Mouse (Mus musculus): ENCODE data around the gene Arl6ip4. TPM values are rescaled to one million over a fixed set of nuclear protein-coding genes. Genes with fewer than 3 reads are reported as not detected.

The Arl6ip4 gene
- total RNA-seq (2021) = 10 to 100 TPM; 47.9 to 52.7 TPM

GRCm38 (mm10) chr5:124115990-124116845 is at the start of gene Arl6ip4:
Gene Arl6ip4 (plus strand): TSS chr5:124116089.
- DNase-seq = peak; percentile 84 to 90
- intact Hi-C loops (cut with DNase I) = no loop called here

DNA sequence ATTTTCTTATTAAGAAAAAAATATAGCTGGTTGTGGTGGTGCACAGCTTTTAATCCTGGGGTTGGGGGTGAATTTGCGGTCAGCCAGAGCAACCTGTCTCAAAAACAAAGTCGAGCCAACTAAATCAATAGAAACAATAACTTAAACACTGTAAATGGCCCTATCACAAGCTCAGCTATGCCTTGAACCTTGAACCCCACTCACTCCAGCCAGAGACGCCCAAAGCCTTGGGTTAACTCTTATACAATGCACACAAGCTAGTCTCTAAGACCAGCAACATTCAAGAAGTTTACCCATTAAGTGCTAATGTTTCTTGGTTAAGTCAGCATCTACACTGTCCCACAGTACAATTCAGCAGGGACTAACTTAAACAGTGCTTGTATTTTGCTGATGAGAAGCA is 46.2 kb upstream of the Arl6ip4 start:
- no peak for DNase-seq
- intact Hi-C loops (cut with DNase I) = no loop called here

DNA sequence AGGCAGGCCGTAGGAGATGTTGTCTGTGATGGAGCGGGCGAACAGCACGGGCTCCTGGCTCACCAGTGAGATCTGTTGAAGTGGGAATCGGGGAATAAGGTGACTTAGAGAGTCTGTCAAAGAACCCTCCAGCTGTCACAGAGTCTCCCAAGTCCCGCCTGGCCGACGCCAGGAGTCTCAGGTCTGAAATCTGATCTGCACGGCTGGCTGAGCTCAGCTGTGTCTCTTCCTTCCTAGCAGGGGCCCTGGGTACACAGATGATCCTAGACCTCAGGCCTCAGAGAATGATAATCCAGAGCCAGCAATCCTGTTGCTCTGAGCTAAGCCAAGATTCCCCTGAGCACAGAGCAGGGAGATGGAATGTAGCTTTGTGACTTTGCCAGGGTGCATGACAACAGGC is 42.2 kb upstream of the Arl6ip4 start:
- DNase-seq = peak in 1 of 2 experiments; percentile 43
- intact Hi-C loops (cut with DNase I) = no loop called here

- intact Hi-C loops (cut with DNase I) = loop anchor here (5.0 kb wide), 1 partner anchor 33 kb away; no protein-coding TSS in a partner anchor
Measured at GRCm38 (mm10) chr5:124074845-124075307, 41.0 kb upstream of the Arl6ip4 start.

DNA sequence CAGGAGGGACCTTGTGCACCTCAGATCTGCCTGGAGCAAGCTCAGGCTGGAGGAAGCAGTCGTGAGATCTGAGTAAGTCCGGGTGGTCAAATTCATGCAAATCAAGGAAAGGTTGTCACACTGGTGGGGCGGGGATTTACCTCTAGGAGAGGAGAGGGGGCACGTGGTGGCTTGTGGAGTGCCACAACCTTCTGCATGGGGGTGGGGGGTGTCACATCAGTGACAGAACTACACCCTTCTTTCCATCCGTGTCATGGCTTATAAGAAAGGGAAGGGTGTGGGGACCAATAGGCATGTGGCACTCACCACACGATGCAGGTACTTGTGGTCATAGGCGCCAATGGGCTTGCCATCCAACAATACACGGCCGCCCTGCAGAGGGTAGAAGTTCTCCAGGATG is 40.2 kb upstream of the Arl6ip4 start:
- DNase-seq = no peak
- intact Hi-C loops (cut with DNase I) = loop anchor here (5.0 kb wide), 1 partner anchor 33 kb away; no protein-coding TSS in a partner anchor

More at GRCm38 (mm10) chr5:124074845-124075307, 41.0 kb upstream of the Arl6ip4 start:
- peak in 1 of 2 experiments; percentile 31 for DNase-seq

- no peak for DNase-seq
- intact Hi-C loops (cut with DNase I) = loop anchor here (5.0 kb wide), 1 partner anchor 34 kb away; no protein-coding TSS in a partner anchor
Measured at GRCm38 (mm10) chr5:124076559-124076958, 39.3 kb upstream of the Arl6ip4 start.

GRCm38 (mm10) chr5:124077241-124077640 is 38.6 kb upstream of the Arl6ip4 start:
- no peak for DNase-seq
- intact Hi-C loops (cut with DNase I) = loop anchor here (5.0 kb wide), 1 partner anchor 35 kb away; no protein-coding TSS in a partner anchor

- intact Hi-C loops (cut with DNase I) = loop anchor here (5.0 kb wide), 1 partner anchor 36 kb away; no protein-coding TSS in a partner anchor
- DNase-seq = no peak
Measured at GRCm38 (mm10) chr5:124077856-124078460, 37.9 kb upstream of the Arl6ip4 start.

DNA sequence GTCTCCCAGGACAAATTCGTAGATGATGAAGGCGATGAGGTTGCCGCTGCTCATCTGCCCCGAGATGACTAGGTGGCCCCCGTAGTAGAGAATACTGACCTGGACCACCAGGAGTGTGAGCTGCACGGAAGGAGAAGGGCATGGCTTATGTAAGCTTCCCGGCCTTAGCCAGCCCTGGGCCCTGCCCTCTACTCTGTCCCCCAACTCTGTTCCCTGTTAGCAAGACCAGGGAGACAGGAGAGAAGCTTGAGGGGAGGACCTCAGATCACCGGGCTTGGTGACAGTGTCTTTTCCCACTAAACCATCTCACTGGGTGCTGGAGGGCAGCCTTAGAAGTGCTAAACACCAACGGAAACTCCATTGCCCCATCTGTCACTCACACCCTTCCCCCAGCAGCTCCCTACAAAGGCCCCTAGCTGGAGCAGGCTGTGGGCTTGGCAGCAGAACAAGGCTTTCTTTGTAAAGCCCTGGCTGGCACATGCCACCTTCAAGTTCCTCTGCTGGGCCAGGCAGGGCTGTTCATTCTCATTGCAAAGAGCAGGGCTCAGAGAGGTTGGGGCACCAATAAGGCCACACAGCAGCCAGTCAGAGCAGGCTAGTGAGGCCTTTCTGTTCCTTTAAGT is 37.0 kb upstream of the Arl6ip4 start:
- DNase-seq = peak; percentile 47 to 58

GRCm38 (mm10) chr5:124079880-124080279 is 36.0 kb upstream of the Arl6ip4 start:
- intact Hi-C loops (cut with DNase I) = loop anchor here (5.0 to 10.0 kb wide), 2 partner anchors 38 to 255 kb away; no protein-coding TSS in a partner anchor

More for the DNA sequence above, 37.0 kb upstream of the Arl6ip4 start:
- intact Hi-C loops (cut with DNase I) = loop anchor here (5.0 kb wide), 1 partner anchor 37 kb away; no protein-coding TSS in a partner anchor

DNA sequence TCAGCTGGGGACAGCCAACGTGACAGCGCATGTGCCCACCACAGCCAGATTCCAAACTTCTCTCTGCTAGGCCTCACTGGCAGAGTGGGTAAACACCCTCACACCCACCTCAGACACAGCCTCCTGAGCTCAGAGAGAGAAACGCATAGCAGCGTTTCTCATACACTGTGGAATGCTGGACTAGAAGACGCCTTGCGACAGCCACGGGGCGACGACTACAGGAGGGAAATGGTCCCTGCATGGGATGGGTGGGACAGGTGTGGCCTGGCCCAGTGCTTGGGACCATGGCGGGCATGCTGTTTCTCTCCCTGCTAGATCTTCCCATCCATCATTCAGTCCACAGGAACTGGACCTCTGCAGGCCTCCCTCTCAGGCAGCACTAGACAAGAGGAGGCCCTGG is 33.4 kb upstream of the Arl6ip4 start:
- intact Hi-C loops (cut with DNase I) = loop anchor here (10.0 kb wide), 1 partner anchor 258 kb away; no protein-coding TSS in a partner anchor
- DNase-seq = no peak

More at GRCm38 (mm10) chr5:124079880-124080279, 36.0 kb upstream of the Arl6ip4 start:
- DNase-seq = no peak

- intact Hi-C loops (cut with DNase I) = loop anchor here (10.0 kb wide), 1 partner anchor 258 kb away; no protein-coding TSS in a partner anchor
- DNase-seq = no peak
Measured at GRCm38 (mm10) chr5:124082941-124083688, 32.8 kb upstream of the Arl6ip4 start.

DNA sequence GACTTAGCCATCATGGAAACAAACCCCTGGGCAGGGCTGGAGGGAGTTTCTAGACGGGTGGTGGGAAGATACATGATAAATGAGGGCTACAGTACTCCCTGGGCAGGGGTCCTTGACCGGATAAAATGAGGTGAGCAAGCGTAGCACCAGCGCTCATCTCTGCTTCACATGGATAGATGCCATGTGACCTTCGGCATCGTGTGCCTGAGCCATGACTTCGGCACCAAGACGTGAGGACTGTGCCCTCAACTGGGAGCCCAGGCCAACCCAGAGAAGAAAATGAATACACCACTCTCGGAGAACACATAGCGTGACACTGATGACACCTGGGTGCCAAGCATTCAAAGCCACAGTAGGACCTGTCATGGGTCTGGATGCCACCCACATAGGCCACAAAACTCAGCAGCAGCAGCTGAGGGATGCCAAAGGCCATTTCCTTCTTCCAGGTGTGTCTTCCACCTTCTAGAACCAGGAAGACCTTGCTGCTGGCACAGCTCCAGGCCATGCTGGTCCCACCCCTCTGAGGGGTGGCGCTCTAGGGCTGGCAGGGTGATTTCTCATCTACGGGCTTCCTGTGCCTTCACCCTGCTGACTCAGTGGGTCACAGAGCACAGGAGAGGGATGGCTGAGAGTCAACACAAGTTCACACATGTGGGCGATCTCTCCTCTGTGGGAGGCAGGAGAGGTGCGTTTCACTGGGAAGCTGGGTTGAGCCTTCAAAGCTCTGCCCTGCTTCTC is 31.9 kb upstream of the Arl6ip4 start:
- intact Hi-C loops (cut with DNase I) = loop anchor here (1.0 to 10.0 kb wide), 2 partner anchors 83 to 259 kb away; no protein-coding TSS in a partner anchor
- DNase-seq = no peak

GRCm38 (mm10) chr5:124084588-124085173 is 31.2 kb upstream of the Arl6ip4 start:
- intact Hi-C loops (cut with DNase I) = loop anchor here (1.0 to 10.0 kb wide), 4 partner anchors 83 to 260 kb away; partner anchors contain the start of gene Ccdc62
- peak; percentile 89 to 94 for DNase-seq

- no peak for DNase-seq
- intact Hi-C loops (cut with DNase I) = loop anchor here (1.0 to 10.0 kb wide), 3 partner anchors 138 to 261 kb away; partner anchors contain the start of gene Ccdc62
Measured at GRCm38 (mm10) chr5:124085513-124085912, 30.4 kb upstream of the Arl6ip4 start.

DNA sequence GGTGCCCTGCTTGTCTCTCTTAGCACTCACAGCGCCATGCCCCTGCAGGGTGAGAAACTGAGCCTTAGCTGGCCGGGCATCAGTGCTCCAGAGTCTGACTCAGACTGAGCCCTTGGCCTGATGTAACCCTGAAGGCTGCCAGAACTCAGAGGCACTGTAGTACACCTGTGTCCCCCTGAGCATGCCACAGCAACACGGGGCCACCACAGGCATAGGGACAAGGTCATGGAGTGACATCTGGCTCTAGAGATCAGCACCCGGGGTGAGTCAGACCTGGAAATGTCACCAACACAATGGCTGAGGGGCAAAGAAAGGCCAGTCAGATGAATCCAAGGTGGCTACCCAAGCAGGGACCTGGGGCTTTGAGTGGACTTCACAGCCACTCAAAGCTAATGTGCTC is 29.0 kb upstream of the Arl6ip4 start:
- intact Hi-C loops (cut with DNase I) = loop anchor here (5.0 to 10.0 kb wide), 2 partner anchors 155 to 262 kb away; partner anchors contain the start of gene Ccdc62
- no peak for DNase-seq

GRCm38 (mm10) chr5:124089868-124090267 is 26.0 kb upstream of the Arl6ip4 start:
- intact Hi-C loops (cut with DNase I) = loop anchor here (5.0 to 10.0 kb wide), 2 partner anchors 158 to 265 kb away; partner anchors contain the start of gene Ccdc62
- no peak for DNase-seq

GRCm38 (mm10) chr5:124091951-124092406 is 23.9 kb upstream of the Arl6ip4 start:
- intact Hi-C loops (cut with DNase I) = no loop called here
- DNase-seq = no peak

All from heart, postnatal 10 days (tissue).